Mouse (Mus musculus) limb, embryonic 10.5 days (tissue): ENCODE measurements around the gene Cdkal1. TPM values are rescaled to one million over a fixed set of nuclear protein-coding genes. Genes with fewer than 3 reads are reported as not detected.

ENCODE experiments used
- DNase-seq: peaks from one replicate; pipeline ENCODE4 v3.0.0-alpha.2; 2017; ENCODE audit warnings: low spot score
- H3K27ac ChIP-seq: fragments of 300-500 bp; sonication (generic); 2 replicates; pipeline ENCODE4 v1.5.1; 2016; ENCODE audit warnings: mild to moderate bottlenecking
- H3K27me3 ChIP-seq: fragments of 300-500 bp; sonication (generic); 2 replicates; pipeline ENCODE4 v1.6.1; 2016; ENCODE audit warnings: low read depth, mild to moderate bottlenecking; ENCODE audit not compliant: poor library complexity, severe bottlenecking
- H3K36me3 ChIP-seq: fragments of 300-500 bp; sonication (generic); 2 replicates; pipeline ENCODE4 v1.6.1; 2016; ENCODE audit warnings: mild to moderate bottlenecking, moderate library complexity
- H3K4me1 ChIP-seq: fragments of 300-500 bp; sonication (generic); 2 replicates; pipeline ENCODE4 v1.6.1; 2016
- H3K4me3 ChIP-seq: fragments of 300-500 bp; sonication (generic); 2 replicates; pipeline ENCODE4 v1.5.1; 2016; ENCODE audit warnings: mild to moderate bottlenecking, moderate library complexity
- H3K9me3 ChIP-seq: fragments of 300-500 bp; sonication (generic); replicated peaks from 2 replicates; pipeline ENCODE4 v1.6.1; 2016; ENCODE audit warnings: mild to moderate bottlenecking
- WGBS: fragments of 180-500 bp; shearing (Covaris S2); methylation state at CpG from one replicate; pipeline ENCODE4 v1.1.7; 2016; 5-methylcytosine and 5-hydroxymethylcytosine counted together
- polyA plus RNA-seq: library from polyadenylated mRNA; unstranded; fragments of >200 nt; fragmentation: Nextera tagmentation; extraction: Ambion mirVana; gene quantifications from 2 replicates; pipeline ENCODE4 v1.2.1, GENCODE M21; 2016

Gene Cdkal1
- polyA plus RNA-seq, 1 experiment from 2014 or later: 34.8 TPM

GRCm38 (mm10) chr13:29806871-29807270, 48.6 kb downstream of the Cdkal1 start:
- DNase-seq: no peak
- H3K27ac ChIP-seq: no peak overlapping the region
- 90% methylated on average over 4 of the region's 4 CpGs for WGBS
- no peaks in the 10 kb centered on the region for H3K27me3 ChIP-seq
- H3K4me3 ChIP-seq: no peak overlapping the region
- no peaks in the 10 kb centered on the region for H3K9me3 ChIP-seq
- H3K4me1 ChIP-seq: peaks cover 8% of the 10 kb centered on the region
- H3K36me3 ChIP-seq: no peaks in the 10 kb centered on the region

GRCm38 (mm10) chr13:29805296-29805695, 50.2 kb downstream of the Cdkal1 start:
- no peak for DNase-seq
- 81% methylated on average over 1 of the region's 1 CpGs for WGBS
- H3K4me1 ChIP-seq: peaks cover 8% of the 10 kb centered on the region
- no peak overlapping the region for H3K27ac ChIP-seq
- no peak overlapping the region for H3K4me3 ChIP-seq
- no peaks in the 10 kb centered on the region for H3K9me3 ChIP-seq
- no peaks in the 10 kb centered on the region for H3K36me3 ChIP-seq
- no peaks in the 10 kb centered on the region for H3K27me3 ChIP-seq

GRCm38 (mm10) chr13:29804034-29804433, 51.4 kb downstream of the Cdkal1 start:
- Histone ChIP-seq H3K27ac (no peak overlapping the region), H3K36me3 (no peaks in the 10 kb centered on the region), H3K27me3 (no peaks in the 10 kb centered on the region), H3K9me3 (no peaks in the 10 kb centered on the region), H3K4me3 (no peak overlapping the region), H3K4me1 (peaks cover under 1% of the 10 kb centered on the region; the same call in 1 of the 2 replicates)
- 91% methylated on average over 6 of the region's 6 CpGs for WGBS
- DNase-seq: no peak

- no peaks in the 10 kb centered on the region for H3K9me3 ChIP-seq
- no peak overlapping the region for H3K4me3 ChIP-seq
- H3K36me3 ChIP-seq: no peaks in the 10 kb centered on the region
- DNase-seq: no peak
- H3K27ac ChIP-seq: no peak overlapping the region
- no peaks in the 10 kb centered on the region for H3K4me1 ChIP-seq
- H3K27me3 ChIP-seq: no peaks in the 10 kb centered on the region
Observed at GRCm38 (mm10) chr13:29802699-29803098, 52.8 kb downstream of the Cdkal1 start.

- H3K4me1 ChIP-seq: no peaks in the 10 kb centered on the region
- H3K4me3 ChIP-seq: no peak overlapping the region
- no peaks in the 10 kb centered on the region for H3K9me3 ChIP-seq
- whole genome bisulfite sequencing: 95% methylated on average over 6 of the region's 6 CpGs
- no peak overlapping the region for H3K27ac ChIP-seq
- no peaks in the 10 kb centered on the region for H3K27me3 ChIP-seq
- no peaks in the 10 kb centered on the region for H3K36me3 ChIP-seq
- DNase-seq: no peak
Observed at GRCm38 (mm10) chr13:29800078-29800477, 55.4 kb downstream of the Cdkal1 start.

GRCm38 (mm10) chr13:29792112-29792511, 63.4 kb downstream of the Cdkal1 start:
- H3K36me3 ChIP-seq: no peaks in the 10 kb centered on the region
- no peaks in the 10 kb centered on the region for H3K9me3 ChIP-seq
- no peaks in the 10 kb centered on the region for H3K27me3 ChIP-seq
- 66% methylated on average over 4 of the region's 4 CpGs for WGBS
- DNase-seq: no peak
- no peak overlapping the region for H3K27ac ChIP-seq
- H3K4me1 ChIP-seq: peaks cover 1% of the 10 kb centered on the region
- no peak overlapping the region for H3K4me3 ChIP-seq

GRCm38 (mm10) chr13:29791439-29791838, 64.0 kb downstream of the Cdkal1 start:
- 88% methylated on average over 6 of the region's 6 CpGs for WGBS

GRCm38 (mm10) chr13:29786984-29787383, 68.5 kb downstream of the Cdkal1 start:
- 72% methylated on average over 3 of the region's 3 CpGs for WGBS

More at GRCm38 (mm10) chr13:29791439-29791838, 64.0 kb downstream of the Cdkal1 start:
- Histone ChIP-seq H3K9me3 (no peaks in the 10 kb centered on the region), H3K4me3 (no peak overlapping the region), H3K27me3 (no peaks in the 10 kb centered on the region), H3K4me1 (peaks cover 6% of the 10 kb centered on the region), H3K27ac (no peak overlapping the region), H3K36me3 (no peaks in the 10 kb centered on the region)
- DNase-seq: no peak

GRCm38 (mm10) chr13:29784894-29785293, 70.6 kb downstream of the Cdkal1 start:
- peaks cover 30% of the 10 kb centered on the region for H3K4me1 ChIP-seq
- H3K36me3 ChIP-seq: no peaks in the 10 kb centered on the region
- H3K27me3 ChIP-seq: no peaks in the 10 kb centered on the region
- no peaks in the 10 kb centered on the region for H3K9me3 ChIP-seq
- 87% methylated on average over 4 of the region's 4 CpGs for whole genome bisulfite sequencing
- no peak overlapping the region for H3K27ac ChIP-seq
- DNase-seq: no peak
- no peak overlapping the region for H3K4me3 ChIP-seq

More at GRCm38 (mm10) chr13:29786984-29787383, 68.5 kb downstream of the Cdkal1 start:
- no peaks in the 10 kb centered on the region for H3K36me3 ChIP-seq
- H3K27ac ChIP-seq: no peak overlapping the region
- no peak for DNase-seq
- no peaks in the 10 kb centered on the region for H3K27me3 ChIP-seq
- H3K9me3 ChIP-seq: no peaks in the 10 kb centered on the region
- peaks cover 22% of the 10 kb centered on the region for H3K4me1 ChIP-seq
- no peak overlapping the region for H3K4me3 ChIP-seq

- H3K4me1 ChIP-seq: peaks cover 33% of the 10 kb centered on the region
- H3K27ac ChIP-seq: no peak overlapping the region
- no peak overlapping the region for H3K4me3 ChIP-seq
- no peak for DNase-seq
- H3K36me3 ChIP-seq: no peaks in the 10 kb centered on the region
- WGBS: 92% methylated on average over 4 of the region's 4 CpGs
- no peaks in the 10 kb centered on the region for H3K27me3 ChIP-seq
- no peaks in the 10 kb centered on the region for H3K9me3 ChIP-seq
Observed at GRCm38 (mm10) chr13:29781332-29781731, 74.1 kb downstream of the Cdkal1 start.

GRCm38 (mm10) chr13:29780713-29781112, 74.8 kb downstream of the Cdkal1 start:
- H3K4me1 ChIP-seq: peaks cover 33% of the 10 kb centered on the region
- no peaks in the 10 kb centered on the region for H3K27me3 ChIP-seq
- H3K4me3 ChIP-seq: no peak overlapping the region
- no peak for DNase-seq
- H3K9me3 ChIP-seq: no peaks in the 10 kb centered on the region
- 62% methylated on average over 6 of the region's 6 CpGs for WGBS
- H3K36me3 ChIP-seq: no peaks in the 10 kb centered on the region
- H3K27ac ChIP-seq: no peak overlapping the region; the same call in 1 of the 2 replicates

GRCm38 (mm10) chr13:29779519-29779918, 76.0 kb downstream of the Cdkal1 start:
- Histone ChIP-seq H3K27me3 (no peaks in the 10 kb centered on the region), H3K4me3 (no peak overlapping the region), H3K36me3 (no peaks in the 10 kb centered on the region), H3K27ac (no peak overlapping the region), H3K4me1 (peaks cover 40% of the 10 kb centered on the region), H3K9me3 (no peaks in the 10 kb centered on the region)
- 95% methylated on average over 5 of the region's 5 CpGs for WGBS
- DNase-seq: no peak

GRCm38 (mm10) chr13:29779116-29779515, 76.4 kb downstream of the Cdkal1 start:
- Histone ChIP-seq H3K27me3 (no peaks in the 10 kb centered on the region), H3K36me3 (no peaks in the 10 kb centered on the region), H3K4me3 (no peak overlapping the region), H3K27ac (no peak overlapping the region), H3K9me3 (no peaks in the 10 kb centered on the region), H3K4me1 (peaks cover 44% of the 10 kb centered on the region)
- 90% methylated on average over 5 of the region's 5 CpGs for WGBS
- DNase-seq: no peak

- H3K27ac ChIP-seq: no peak overlapping the region
- H3K36me3 ChIP-seq: no peaks in the 10 kb centered on the region
- H3K27me3 ChIP-seq: no peaks in the 10 kb centered on the region
- 92% methylated on average over 6 of the region's 6 CpGs for WGBS
- DNase-seq: no peak
- no peaks in the 10 kb centered on the region for H3K9me3 ChIP-seq
- H3K4me3 ChIP-seq: no peak overlapping the region
- H3K4me1 ChIP-seq: peaks cover 52% of the 10 kb centered on the region
Observed at GRCm38 (mm10) chr13:29778124-29778523, 77.3 kb downstream of the Cdkal1 start.
